Mouse (Mus musculus): Measurements from ENCODE around the gene Epn1. TPM values are rescaled to one million over a fixed set of nuclear protein-coding genes. Genes with fewer than 3 reads are reported as not detected.
A peak's percentile ranks its signal among the peaks of the same experiment; 100 is the strongest.

The Epn1 gene
- polyA plus RNA-seq, 1 experiment from 2014 or later = 104 TPM

DNA sequence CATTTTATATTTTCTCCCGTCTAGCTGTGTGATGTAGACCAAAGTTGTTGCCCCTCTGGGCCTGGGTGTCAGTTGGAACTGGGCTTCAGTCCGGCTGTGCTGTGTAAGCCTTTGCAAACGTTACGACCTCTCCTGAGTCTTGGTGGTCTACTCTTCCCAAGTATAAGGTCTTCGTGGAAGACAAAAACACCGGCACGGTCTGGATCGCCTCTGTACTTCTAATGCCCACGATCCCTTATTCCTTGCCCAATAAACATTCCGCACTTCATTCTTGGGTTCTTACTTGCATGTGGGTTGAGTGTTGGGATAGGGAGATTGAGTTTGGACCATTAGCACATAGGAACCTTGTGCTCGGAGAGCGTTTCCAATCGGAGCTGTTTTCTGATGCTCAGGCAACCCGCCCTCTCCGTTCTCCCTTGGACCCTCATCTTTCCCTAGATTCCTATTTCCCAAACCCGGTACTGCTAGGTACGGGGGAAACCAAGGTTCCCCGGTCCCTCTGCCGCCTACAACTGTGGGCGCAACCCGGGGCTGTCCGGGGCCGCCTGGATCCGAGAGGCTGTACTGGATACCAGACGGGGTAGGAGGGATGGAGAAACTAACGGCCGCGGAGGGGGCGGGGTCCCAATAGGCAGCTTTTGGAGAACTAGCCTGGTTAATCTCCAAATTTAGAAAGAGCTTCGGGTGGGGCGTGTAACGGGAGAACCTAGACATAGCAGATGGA, 26.4 kb upstream of the Epn1 start:
- WGBS = 6% methylated on average over 32 of the region's 32 CpGs
- Histone ChIP-seq H3K4me3 (replicated peaks; ENCODE audit: low read depth, low read length) (peak overlapping the region; percentile 77), H3K27ac (replicated peaks; ENCODE audit: low read depth, low read length) (no peak overlapping the region), H3K9me3 (ENCODE audit: control insufficient read depth, low read length) (no peaks in the 10 kb centered on the region), H3K27me3 (ENCODE audit: control insufficient read depth, insufficient read depth, low read length) (peaks cover 51% of the 10 kb centered on the region), H3K9ac (replicated peaks; ENCODE audit: low read length) (peak overlapping the region; percentile 92), H3K36me3 (ENCODE audit: control insufficient read depth, insufficient read depth, low read length) (no peaks in the 10 kb centered on the region), H3K4me1 (ENCODE audit: control insufficient read depth, insufficient read depth, low read length) (peaks cover 36% of the 10 kb centered on the region), H3K4me2 (ENCODE audit: low read length) (peak overlapping the region; percentile 73)
- ATAC-seq (ENCODE audit: low FRiP score, low TSS enrichment) = no peak
- peak; percentile 54 for DNase-seq

DNA sequence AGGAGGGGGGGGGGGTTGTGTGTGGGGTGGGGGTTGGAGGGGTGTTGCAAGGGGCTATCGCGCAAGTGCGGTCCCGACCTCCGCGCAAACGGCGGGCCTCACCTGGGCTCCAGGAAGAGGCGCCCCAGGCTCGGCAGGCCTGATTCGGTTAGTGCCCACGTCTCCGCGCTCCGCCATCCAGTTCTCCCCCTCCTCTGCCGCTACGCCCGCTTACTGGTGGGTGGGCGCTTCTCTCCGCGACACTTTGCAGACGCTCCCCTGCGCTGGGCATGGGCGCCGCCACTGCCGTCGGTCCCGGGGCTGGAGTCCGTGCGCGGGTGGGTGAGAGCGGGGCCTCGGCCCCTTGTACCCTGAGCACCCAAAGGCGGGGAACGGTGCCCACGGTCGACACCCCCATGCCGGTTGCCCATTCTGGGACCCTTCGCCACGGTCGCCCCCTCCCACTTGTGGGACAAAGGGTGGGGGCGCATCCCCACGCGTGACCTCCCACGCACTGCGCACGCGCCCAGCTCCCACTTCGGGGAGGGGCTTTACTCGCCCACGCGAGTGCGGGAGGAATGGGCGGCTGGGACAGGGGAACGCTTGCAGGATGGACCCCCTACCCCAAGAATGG, 23.3 kb upstream of the Epn1 start:
- ATAC-seq (ENCODE audit: low FRiP score, low TSS enrichment) (no peak), DNase-seq (peak; percentile 79)
- Histone ChIP-seq H3K4me2 (ENCODE audit: low read length) (peak overlapping the region; percentile 71), H3K27ac (replicated peaks; ENCODE audit: low read depth, low read length) (peak overlapping the region; percentile 66), H3K4me1 (ENCODE audit: control insufficient read depth, insufficient read depth, low read length) (peaks cover 43% of the 10 kb centered on the region), H3K4me3 (replicated peaks; ENCODE audit: low read depth, low read length) (peak overlapping the region; percentile 61), H3K9ac (replicated peaks; ENCODE audit: low read length) (peak overlapping the region; percentile 75), H3K27me3 (ENCODE audit: control insufficient read depth, insufficient read depth, low read length) (peaks cover 51% of the 10 kb centered on the region), H3K9me3 (ENCODE audit: control insufficient read depth, low read length) (no peaks in the 10 kb centered on the region), H3K36me3 (ENCODE audit: control insufficient read depth, insufficient read depth, low read length) (no peaks in the 10 kb centered on the region)
- WGBS = 1% methylated on average over 55 of the region's 55 CpGs

DNA sequence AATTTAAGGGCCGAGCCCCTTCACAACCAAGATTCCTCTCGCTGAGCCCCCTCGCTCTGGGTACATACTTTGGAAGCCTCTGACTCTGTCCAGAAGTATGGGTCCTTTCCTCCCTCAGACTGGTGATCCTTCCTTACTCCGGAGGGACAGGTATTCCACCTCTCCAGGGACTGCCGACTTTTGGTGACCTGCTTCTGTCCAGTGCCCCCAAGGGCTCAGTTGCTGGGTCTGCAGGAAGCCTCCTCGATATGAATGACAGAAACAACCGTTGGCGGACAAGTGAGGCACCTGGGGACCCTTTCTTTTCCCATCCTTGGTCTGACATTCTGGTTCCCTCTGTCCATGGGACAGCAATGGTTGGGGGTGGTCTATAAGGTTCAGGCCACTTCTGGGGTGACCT, 22.7 kb upstream of the Epn1 start:
- H3K27me3 ChIP-seq (ENCODE audit: control insufficient read depth, insufficient read depth, low read length) = peaks cover 51% of the 10 kb centered on the region
- H3K36me3 ChIP-seq (ENCODE audit: control insufficient read depth, insufficient read depth, low read length) = no peaks in the 10 kb centered on the region
- peak overlapping the region; percentile 71 for H3K4me2 ChIP-seq (ENCODE audit: low read length)
- WGBS = 38% methylated on average over 8 of the region's 8 CpGs
- peak overlapping the region; percentile 61 for H3K4me3 ChIP-seq (replicated peaks; ENCODE audit: low read depth, low read length)
- peaks cover 40% of the 10 kb centered on the region for H3K4me1 ChIP-seq (ENCODE audit: control insufficient read depth, insufficient read depth, low read length)
- DNase-seq = no peak
- H3K9ac ChIP-seq (replicated peaks; ENCODE audit: low read length) = peak overlapping the region; percentile 75
- H3K9me3 ChIP-seq (ENCODE audit: control insufficient read depth, low read length) = no peaks in the 10 kb centered on the region
- ATAC-seq (ENCODE audit: low FRiP score, low TSS enrichment) = no peak
- peak overlapping the region; percentile 66 for H3K27ac ChIP-seq (replicated peaks; ENCODE audit: low read depth, low read length)

DNA sequence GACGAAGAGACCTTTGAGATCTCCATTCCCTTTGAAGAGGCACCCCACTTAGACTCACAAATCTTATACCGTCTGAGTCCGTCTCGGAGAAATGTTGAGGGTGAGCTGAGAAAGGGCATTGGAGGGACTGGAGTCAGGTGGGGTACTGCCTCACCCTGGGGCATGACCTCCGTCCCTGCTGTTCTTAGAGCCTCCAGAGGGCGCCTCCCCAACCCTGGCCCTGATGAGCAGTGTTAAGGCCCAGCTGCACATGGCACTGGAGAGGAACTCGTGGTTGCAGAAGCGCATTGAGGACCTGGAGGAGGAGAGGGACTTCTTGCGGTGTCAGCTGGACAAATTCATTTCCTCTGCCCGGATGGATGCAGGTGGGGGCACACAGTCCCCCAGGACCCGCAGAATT, 22.2 kb upstream of the Epn1 start:
- Histone ChIP-seq H3K4me2 (ENCODE audit: low read length) (peak overlapping the region; percentile 71), H3K36me3 (ENCODE audit: control insufficient read depth, insufficient read depth, low read length) (no peaks in the 10 kb centered on the region), H3K4me1 (ENCODE audit: control insufficient read depth, insufficient read depth, low read length) (peaks cover 35% of the 10 kb centered on the region), H3K27me3 (ENCODE audit: control insufficient read depth, insufficient read depth, low read length) (peaks cover 47% of the 10 kb centered on the region), H3K9ac (replicated peaks; ENCODE audit: low read length) (peak overlapping the region; percentile 75; the same call in 1 of the 2 replicates), H3K27ac (replicated peaks; ENCODE audit: low read depth, low read length) (no peak overlapping the region), H3K9me3 (ENCODE audit: control insufficient read depth, low read length) (no peaks in the 10 kb centered on the region), H3K4me3 (replicated peaks; ENCODE audit: low read depth, low read length) (peak overlapping the region; percentile 61)
- ATAC-seq (ENCODE audit: low FRiP score, low TSS enrichment) = no peak
- 29% methylated on average over 11 of the region's 11 CpGs for WGBS
- DNase-seq = no peak

DNA sequence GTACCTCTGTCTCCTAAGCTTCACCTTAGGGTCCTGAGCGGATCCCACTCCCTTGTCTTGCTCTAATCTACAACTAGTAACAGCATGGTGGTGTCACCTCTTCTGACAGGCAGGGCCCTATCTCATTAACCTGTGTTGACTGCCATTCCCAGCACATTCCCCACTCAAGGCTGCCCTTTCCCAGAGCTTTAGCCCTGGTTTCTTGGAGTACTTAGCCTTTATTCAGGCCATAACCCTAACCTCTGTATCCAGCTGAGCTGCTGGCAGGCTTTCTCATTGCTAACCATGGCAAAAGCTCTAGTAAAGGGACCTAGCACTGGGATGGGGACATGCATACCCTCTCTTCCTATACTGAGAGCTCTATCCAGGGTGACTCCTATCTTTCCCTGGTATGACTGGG, 21.4 kb upstream of the Epn1 start:
- no peak for ATAC-seq (ENCODE audit: low FRiP score, low TSS enrichment)
- Histone ChIP-seq H3K9ac (replicated peaks; ENCODE audit: low read length) (no peak overlapping the region; the same call in 1 of the 2 replicates), H3K27ac (replicated peaks; ENCODE audit: low read depth, low read length) (no peak overlapping the region), H3K9me3 (ENCODE audit: control insufficient read depth, low read length) (no peaks in the 10 kb centered on the region), H3K4me1 (ENCODE audit: control insufficient read depth, insufficient read depth, low read length) (peaks cover 34% of the 10 kb centered on the region), H3K36me3 (ENCODE audit: control insufficient read depth, insufficient read depth, low read length) (no peaks in the 10 kb centered on the region), H3K27me3 (ENCODE audit: control insufficient read depth, insufficient read depth, low read length) (peaks cover 39% of the 10 kb centered on the region), H3K4me3 (replicated peaks; ENCODE audit: low read depth, low read length) (no peak overlapping the region), H3K4me2 (ENCODE audit: low read length) (no peak overlapping the region)
- no peak for DNase-seq
- 97% methylated on average over 1 of the region's 1 CpGs for WGBS

DNA sequence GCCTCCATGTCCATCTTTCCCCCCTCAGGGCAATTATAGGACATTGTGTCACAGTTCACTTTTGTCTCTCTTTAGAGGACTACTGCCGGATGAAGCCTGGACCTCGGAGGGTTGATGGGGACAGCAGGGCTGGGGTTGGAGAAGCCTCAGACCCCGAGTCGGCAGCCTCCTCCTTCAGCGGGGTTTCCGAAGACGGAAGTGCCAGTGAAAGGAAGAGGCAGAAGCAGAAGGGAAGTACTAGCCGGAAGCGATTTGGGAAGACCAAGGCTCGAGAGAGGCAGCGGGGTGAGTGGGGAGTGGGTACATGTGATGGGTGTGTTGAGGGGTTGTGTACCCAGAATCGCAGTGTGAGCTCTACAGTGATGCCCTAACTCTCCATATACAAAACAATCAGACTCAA, 20.6 kb upstream of the Epn1 start:
- no peaks in the 10 kb centered on the region for H3K36me3 ChIP-seq (ENCODE audit: control insufficient read depth, insufficient read depth, low read length)
- no peaks in the 10 kb centered on the region for H3K9me3 ChIP-seq (ENCODE audit: control insufficient read depth, low read length)
- peak overlapping the region; percentile 97; the same call in 1 of the 2 replicates for H3K4me2 ChIP-seq (ENCODE audit: low read length)
- peaks cover 31% of the 10 kb centered on the region for H3K27me3 ChIP-seq (ENCODE audit: control insufficient read depth, insufficient read depth, low read length)
- no peak for DNase-seq
- H3K4me3 ChIP-seq (replicated peaks; ENCODE audit: low read depth, low read length) = no peak overlapping the region
- H3K4me1 ChIP-seq (ENCODE audit: control insufficient read depth, insufficient read depth, low read length) = peaks cover 33% of the 10 kb centered on the region
- WGBS = 93% methylated on average over 12 of the region's 12 CpGs
- no peak for ATAC-seq (ENCODE audit: low FRiP score, low TSS enrichment)
- H3K27ac ChIP-seq (replicated peaks; ENCODE audit: low read depth, low read length) = peak overlapping the region; percentile 98
- H3K9ac ChIP-seq (replicated peaks; ENCODE audit: low read length) = 0 out of 2 replicates have a peak overlapping the region, but pooled peaks have one; percentile 76

DNA sequence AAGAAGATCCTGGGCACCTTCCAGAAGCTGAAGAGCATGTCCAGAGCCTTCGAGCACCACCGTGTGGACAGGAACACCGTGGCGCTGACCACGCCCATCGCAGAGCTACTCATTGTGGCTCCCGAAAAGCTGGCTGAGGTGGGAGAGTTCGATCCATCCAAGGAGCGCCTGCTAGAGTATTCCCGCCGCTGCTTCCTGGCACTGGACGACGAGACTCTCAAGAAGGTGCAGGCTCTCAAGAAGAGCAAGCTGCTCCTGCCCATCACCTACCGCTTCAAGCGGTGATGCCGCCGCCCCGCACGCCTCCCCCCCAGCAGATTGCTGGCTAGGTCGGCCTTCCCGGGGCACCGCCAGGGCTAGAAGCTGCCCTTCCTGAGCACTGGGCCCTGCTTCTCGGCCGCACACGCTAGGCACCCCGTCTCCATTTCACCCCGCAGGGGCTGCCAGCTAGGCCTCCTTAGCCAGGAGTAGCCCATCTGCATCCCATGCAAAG, 19.8 kb upstream of the Epn1 start:
- H3K9me3 ChIP-seq (ENCODE audit: control insufficient read depth, low read length) = no peaks in the 10 kb centered on the region
- H3K4me1 ChIP-seq (ENCODE audit: control insufficient read depth, insufficient read depth, low read length) = peaks cover 33% of the 10 kb centered on the region
- peak overlapping the region; percentile 74 for H3K4me3 ChIP-seq (replicated peaks; ENCODE audit: low read depth, low read length)
- H3K4me2 ChIP-seq (ENCODE audit: low read length) = peak overlapping the region; percentile 97
- peaks cover 22% of the 10 kb centered on the region for H3K27me3 ChIP-seq (ENCODE audit: control insufficient read depth, insufficient read depth, low read length)
- H3K27ac ChIP-seq (replicated peaks; ENCODE audit: low read depth, low read length) = peak overlapping the region; percentile 98
- peak overlapping the region; percentile 76 for H3K9ac ChIP-seq (replicated peaks; ENCODE audit: low read length)
- 4% methylated on average over 27 of the region's 27 CpGs for WGBS
- ATAC-seq (ENCODE audit: low FRiP score, low TSS enrichment) (no peak), DNase-seq (peak; percentile 89)
- no peaks in the 10 kb centered on the region for H3K36me3 ChIP-seq (ENCODE audit: control insufficient read depth, insufficient read depth, low read length)

DNA sequence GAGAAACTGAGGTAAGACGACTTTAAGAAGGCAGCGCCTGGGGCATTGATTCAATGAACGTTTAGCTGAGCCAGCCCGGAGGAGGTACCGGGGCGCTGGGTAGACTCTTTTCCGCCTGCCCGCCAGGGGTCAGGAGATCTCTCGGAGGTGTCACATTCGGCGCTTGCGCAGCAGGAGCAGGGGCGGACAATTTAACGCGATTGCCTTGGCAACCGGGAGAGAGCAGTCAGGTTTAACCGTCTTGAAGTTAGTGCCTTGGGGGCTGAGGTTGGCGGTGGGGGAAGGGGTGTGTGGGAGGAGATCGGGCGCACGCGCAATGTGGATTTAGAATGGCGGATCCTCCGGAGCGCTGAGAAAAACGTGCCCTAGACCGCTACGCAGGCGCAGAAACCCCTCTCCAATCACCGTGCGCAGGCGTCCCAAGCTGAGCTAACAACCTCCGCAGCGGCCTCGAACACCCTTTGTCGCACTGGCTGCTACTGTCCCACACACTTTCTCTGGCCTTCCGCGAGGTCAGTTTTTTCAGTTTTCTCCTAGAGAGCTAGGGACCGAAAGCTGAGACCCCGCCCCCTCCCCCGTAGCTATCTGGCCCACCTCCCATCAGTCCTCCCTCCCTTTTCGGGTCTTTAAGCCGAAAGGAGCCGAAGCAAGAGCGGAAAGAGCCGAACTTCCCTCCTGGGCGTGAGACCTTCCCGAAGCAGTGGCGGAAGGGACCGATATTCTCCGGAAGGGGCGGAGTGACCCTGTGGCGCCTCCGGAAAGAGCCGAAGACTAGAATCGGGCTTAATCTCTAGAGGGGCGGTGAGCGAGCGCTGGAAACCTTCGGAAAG, 18.9 kb upstream of the Epn1 start:
- peak overlapping the region; percentile 98 for H3K27ac ChIP-seq (replicated peaks; ENCODE audit: low read depth, low read length)
- no peaks in the 10 kb centered on the region for H3K36me3 ChIP-seq (ENCODE audit: control insufficient read depth, insufficient read depth, low read length)
- peaks cover 33% of the 10 kb centered on the region for H3K4me1 ChIP-seq (ENCODE audit: control insufficient read depth, insufficient read depth, low read length)
- peak overlapping the region; percentile 97 for H3K4me2 ChIP-seq (ENCODE audit: low read length)
- H3K27me3 ChIP-seq (ENCODE audit: control insufficient read depth, insufficient read depth, low read length) = peaks cover 14% of the 10 kb centered on the region; the same call in 1 of the 2 replicates
- H3K9ac ChIP-seq (replicated peaks; ENCODE audit: low read length) = peak overlapping the region; percentile 76
- DNase-seq = peak; percentile 100
- peak; percentile 90 for ATAC-seq (ENCODE audit: low FRiP score, low TSS enrichment)
- H3K9me3 ChIP-seq (ENCODE audit: control insufficient read depth, low read length) = no peaks in the 10 kb centered on the region
- WGBS = under 1% methylated on average over 60 of the region's 60 CpGs
- H3K4me3 ChIP-seq (replicated peaks; ENCODE audit: low read depth, low read length) = peak overlapping the region; percentile 74
